Mouse (Mus musculus) T-helper 2 cell (primary cell): Measurements from ENCODE around the gene Cylc2.

Source experiments
- in situ Hi-C: fragments of 300-600 bp; cut with MboI, MseI; formaldehyde crosslinking; loops from one replicate; pipeline ENCODE4 v1.15.1; 2025; ENCODE audit warnings: high pct_unique_total_duplicates

Gene Cylc2

DNA sequence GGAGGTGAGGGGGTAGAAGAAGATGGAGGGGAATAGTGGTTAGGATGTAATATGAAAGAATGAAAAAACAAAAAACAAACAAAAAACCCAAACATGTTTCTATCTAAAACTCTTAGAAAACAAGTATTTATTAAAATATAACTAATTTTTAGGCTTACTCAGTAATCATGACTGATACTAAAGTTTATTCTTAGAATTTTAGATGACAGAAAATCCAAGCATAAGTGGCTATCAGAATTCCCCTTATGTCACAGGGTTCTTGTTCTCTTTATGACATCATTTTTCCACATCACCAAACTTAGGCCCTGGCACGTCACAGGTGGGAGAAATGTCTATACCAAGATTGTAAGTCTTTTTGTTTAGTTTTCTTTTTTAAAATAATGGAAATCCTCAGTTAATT, at the start of gene Cylc2:
Gene Cylc2, plus strand, starts transcription at position 301 of the 400 bp plus-strand sequence.
- in situ Hi-C loops: no loop called here
